Mouse (Mus musculus): ENCODE data around the gene Atp11c.

DNA sequence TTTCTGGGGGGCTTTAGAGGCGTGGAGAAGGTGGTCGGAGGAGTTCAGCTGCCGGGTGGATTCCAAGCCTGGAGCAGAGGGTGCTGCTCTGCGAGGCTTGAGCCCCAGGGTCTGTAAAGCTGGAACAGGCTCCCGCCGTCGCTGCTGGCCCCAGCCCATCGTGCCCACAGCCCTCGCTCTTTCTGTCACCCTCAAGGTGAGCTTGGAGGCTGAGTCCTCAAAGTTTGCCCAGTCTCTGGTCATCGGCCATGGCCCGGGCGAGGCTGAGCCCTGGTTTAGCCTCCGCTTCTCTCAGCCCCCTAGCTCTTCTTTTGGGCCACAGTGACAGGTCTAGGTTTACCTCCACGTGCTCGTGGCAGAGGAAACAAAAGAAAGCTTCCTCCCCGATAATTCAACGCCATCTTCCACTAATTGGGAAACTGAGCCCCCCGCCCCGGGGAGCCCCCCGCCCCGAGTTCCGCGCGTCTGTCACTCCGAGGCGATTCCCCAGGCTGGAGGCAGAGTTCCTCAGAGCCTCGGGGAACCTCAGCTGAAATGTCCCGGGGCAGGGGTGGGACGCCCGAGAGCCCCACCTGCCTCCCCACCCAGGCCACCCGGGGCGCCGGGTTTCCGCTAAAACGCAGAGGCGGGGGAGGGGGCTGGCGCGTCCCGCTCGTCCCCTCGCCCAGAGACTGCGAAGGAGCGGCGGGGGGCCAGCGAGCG, 189.3 kb downstream of the Atp11c start:
- TF ChIP-seq POLR2A (IDR thresholded peaks at IDR 0.05; ENCODE audit: borderline replicate concordance, extremely low read depth, low read depth, low read length) (no peak), CTCF (IDR thresholded peaks at IDR 0.05; ENCODE audit: insufficient read depth, low read length) (no peak)

Data from lung, adult 2 months (tissue).